Mouse (Mus musculus): Measurements from ENCODE around the gene Olfr907.

The Olfr907 gene

DNA sequence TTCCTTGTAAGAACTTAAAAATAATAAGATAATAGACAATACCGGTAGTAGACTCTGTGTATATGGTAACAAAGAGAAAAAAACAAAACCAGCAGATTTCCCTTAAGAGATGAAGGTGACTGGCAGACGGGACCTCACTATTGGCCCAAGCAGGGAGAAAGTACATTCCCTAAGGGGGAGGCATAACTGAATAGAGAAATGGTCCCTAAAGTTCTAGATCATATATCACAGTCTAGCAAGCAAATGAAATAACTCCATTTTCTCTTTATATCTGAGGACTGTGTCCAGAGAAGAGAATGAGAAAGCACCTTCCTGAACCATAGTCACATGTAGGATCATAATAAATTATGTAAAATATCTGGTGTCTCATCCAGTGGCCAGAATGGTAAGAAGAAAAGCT is at the start of gene Olfr907:
Olfr907 (plus strand) TSS at position 301 of the 400 bp plus-strand sequence.
- no peak for DNase-seq (ENCODE audit: low spot score in 2 of 2)

DNA sequence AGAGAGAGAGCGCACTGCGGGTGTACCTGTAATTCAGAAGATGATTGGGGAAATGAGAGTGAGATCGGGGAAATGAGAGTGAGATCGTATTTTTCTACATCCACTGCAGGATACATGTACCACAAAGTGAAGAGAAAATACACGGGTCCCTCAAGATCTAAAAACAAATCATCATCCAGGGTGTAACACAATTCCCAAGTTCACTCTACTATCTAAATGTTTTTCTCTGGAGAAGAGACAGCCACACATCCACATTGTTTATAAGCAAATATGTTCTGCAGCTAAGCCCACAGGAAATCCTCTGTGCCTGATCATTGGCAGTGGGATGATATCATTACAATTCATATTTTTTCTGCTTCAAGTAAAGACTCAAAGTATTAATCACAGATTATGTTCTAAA is 48.2 kb upstream of the Olfr907 start, which contains the start of gene Olfr902:
Olfr902 (plus strand) TSS at position 301 of the 400 bp plus-strand sequence.
- DNase-seq (ENCODE audit: low spot score in 2 of 2): no peak

DNA sequence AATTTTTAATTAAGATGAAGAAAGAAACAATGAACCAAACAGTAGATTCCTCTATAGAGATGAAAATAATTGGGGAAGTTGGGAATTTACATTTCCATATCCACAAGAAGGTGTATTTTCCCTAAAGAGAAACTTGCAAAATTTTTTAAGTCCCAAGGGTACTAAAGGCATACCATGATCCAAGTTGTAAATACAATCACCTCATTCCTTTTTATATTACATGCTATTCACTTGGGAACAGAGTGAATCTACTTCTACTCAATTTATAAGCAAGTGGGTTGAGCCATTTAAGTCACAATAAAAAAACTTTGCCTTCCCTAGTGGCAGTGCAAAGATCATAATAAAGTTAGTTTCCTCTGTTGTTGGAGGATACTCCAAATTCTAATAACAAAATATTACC is 32.8 kb upstream of the Olfr907 start, which contains the start of gene Olfr904:
Olfr904 (plus strand) TSS at position 301 of the 400 bp plus-strand sequence.
- no peak for DNase-seq (ENCODE audit: low spot score in 2 of 2)

DNA sequence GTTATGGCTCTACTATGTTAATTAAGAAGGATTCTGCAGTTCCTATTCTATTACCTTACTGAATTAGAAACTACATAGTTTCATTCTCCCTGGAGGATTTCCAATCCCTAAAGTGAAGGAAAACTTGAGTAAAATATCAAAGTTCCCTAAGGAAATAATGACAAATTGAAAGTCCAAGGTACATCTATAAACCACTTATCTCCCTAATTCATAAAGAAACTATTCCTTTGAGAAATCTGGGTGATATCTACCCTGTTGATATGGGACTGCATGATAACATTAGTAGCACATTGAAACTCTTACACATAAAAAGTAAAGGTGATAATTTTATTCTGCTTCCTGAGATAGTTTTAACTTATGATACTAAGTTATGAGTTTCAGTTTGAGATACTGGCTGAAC is 24.8 kb upstream of the Olfr907 start, which contains the start of gene Olfr905:
Olfr905 (plus strand) TSS at position 301 of the 400 bp plus-strand sequence.
- DNase-seq (ENCODE audit: low spot score in 2 of 2): no peak

DNA sequence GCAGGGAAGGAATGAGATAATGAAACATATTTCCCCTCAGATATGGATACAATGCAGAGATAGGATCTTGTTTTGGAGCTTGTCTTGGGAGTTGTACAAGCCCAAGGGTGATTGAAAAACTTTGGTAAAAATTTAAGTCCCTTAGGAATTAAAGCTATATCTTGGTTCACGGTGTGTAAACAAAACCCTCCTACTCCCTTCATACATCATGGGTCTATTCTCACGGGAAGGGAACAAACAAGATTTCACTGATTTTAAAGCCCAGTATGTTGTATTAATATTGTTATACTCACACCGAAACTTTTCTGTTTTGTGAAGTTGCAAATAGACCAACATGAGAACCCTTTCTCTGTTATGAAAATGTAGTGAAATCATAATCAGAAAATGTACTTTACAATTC is 8.8 kb upstream of the Olfr907 start, which contains the start of gene Olfr906:
Olfr906 (plus strand) TSS at position 301 of the 400 bp plus-strand sequence.
- DNase-seq (ENCODE audit: low spot score in 2 of 2): no peak

GRCm38 (mm10) chr9:38512353-38512752 is 16.8 kb downstream of the Olfr907 start:
- DNase-seq (ENCODE audit: low spot score in 2 of 2): no peak

DNA sequence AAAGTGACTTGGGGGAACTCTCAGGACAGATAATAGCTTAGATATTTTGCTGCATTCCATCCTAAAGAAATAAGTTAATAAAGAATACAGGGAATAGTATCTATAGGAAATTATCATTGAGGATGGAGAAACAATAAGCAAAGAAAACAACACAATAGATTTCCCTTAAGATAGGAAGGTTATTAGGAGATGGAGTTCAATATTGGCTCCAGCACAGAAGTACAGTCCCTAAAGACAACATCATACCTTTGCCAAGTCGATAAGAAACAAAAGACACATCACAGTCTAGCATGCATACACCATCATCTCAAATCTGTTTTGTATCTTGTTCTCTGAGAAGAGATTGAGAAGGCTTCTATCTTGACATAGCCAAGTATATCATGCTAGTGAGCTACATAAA is 25.7 kb downstream of the Olfr907 start, which contains the start of gene Olfr911-ps1:
Olfr911-ps1 (plus strand) TSS at position 301 of the 400 bp plus-strand sequence.
- DNase-seq (ENCODE audit: low spot score in 2 of 2): no peak

DNA sequence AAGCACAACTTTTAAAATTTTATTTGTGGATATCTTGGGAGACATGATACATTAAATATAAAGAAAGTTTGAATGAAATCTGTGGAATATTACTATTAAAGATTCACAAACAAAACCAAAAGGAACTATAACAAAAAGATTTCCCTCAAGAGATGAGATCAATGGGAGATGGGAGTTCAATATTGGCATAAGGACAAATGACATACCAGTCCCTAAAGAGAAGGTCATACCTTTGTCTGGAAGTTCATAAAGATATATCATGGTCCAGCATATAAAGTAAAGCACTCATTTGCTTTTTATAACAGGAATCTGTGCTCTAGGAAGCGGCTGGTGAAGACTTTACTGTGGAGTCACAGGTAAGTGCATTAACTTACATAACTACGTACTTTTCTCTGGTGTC is 41.9 kb downstream of the Olfr907 start, which contains the start of gene Olfr910:
Olfr910 (plus strand) TSS at position 301 of the 400 bp plus-strand sequence.
- DNase-seq (ENCODE audit: low spot score in 2 of 2): no peak
